Mouse (Mus musculus) brain, embryonic 14.5 days (tissue): ENCODE measurements around the gene Nrcam.

ENCODE experiments used
- CTCF ChIP-seq: fragments of 200-500 bp; IDR thresholded peaks from 2 replicates; pipeline ENCODE4 v1.5.1; 2012; ENCODE audit warnings: inconsistent platforms, mild to moderate bottlenecking, moderate library complexity, borderline replicate concordance; ENCODE audit not compliant: insufficient read depth, insufficient read length; ENCODE audit errors: extremely low read depth
- POLR2A ChIP-seq: fragments of 200-500 bp; IDR thresholded peaks from 2 replicates; pipeline ENCODE4 v1.6.1; 2012; ENCODE audit warnings: mild to moderate bottlenecking, inconsistent platforms, borderline replicate concordance; ENCODE audit not compliant: poor library complexity, insufficient read depth, insufficient read length, severe bottlenecking; ENCODE audit errors: extremely low read depth

DNA sequence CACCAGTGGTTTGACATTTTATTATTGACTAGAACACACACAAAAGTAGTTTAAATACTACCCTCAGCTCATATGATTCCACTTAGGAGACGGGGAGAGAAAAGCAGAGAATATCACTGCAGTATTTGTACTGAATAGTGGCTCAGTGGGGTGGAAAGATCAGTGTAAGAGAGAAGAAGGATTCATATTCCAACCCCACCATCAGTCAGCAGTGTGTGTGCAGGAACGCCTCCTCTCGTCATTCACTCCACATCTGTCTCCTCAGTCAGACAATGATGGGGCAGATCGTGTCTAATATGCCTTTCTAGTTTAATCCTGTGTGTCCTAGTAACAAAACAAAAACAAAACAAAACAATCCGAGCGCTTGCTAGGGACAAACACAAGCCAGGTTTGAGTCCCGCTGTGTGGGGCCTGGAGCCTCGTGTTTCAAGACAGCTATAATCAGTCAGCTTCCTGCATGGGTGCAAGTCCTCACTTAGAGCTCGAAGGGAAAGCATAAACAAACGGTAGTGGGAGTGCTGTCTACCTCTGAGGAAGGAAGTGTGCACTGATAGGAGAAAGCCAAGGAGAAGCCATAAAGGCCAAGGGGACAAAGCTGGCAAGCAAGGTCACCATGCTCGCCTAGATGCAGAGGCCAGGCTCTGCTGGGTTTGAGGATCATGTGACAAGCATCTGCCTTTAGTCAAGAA, 273.7 kb downstream of the Nrcam start:
- no peak for TF ChIP-seq POLR2A
- no peak for TF ChIP-seq CTCF
